Mouse (Mus musculus) heart, postnatal 0 days (tissue): ENCODE measurements around the gene Zfp385c.

Source experiments
- CTCF ChIP-seq: IDR thresholded peaks from 2 replicates; pipeline ENCODE4 v1.5.1; 2016; ENCODE audit warnings: antibody characterized with exemption, control low read depth, low read depth
- EP300 ChIP-seq: IDR thresholded peaks from 2 replicates; pipeline ENCODE4 v1.6.1; 2016; ENCODE audit warnings: antibody characterized with exemption, low read depth

- no peak for TF ChIP-seq CTCF
- no peak for TF ChIP-seq EP300
These were observed 99.8 kb downstream of the Zfp385c start for GRCm38 (mm10) chr11:100592346-100593046.
